Mouse (Mus musculus) liver, embryonic 15.5 days (tissue): ENCODE results near the gene Asb15. TPM values are rescaled to one million over a fixed set of nuclear protein-coding genes. Genes with fewer than 3 reads are reported as not detected.

ENCODE experiments used
- polyA plus RNA-seq: library from polyadenylated mRNA; unstranded; fragments of >200 nt; fragmentation: Nextera tagmentation; extraction: Ambion mirVana; gene quantifications from 2 replicates; pipeline ENCODE4 v1.2.1, GENCODE M21; 2015

Asb15 gene
- polyA plus RNA-seq, 1 experiment from 2014 or later: 0.02 TPM

Other genes with a start within 250 kb of the Asb15 start
- gene Iqub, start 13.1 kb upstream of the Asb15 start, polyA plus RNA-seq: not detected in 2 replicates
- gene Ndufa5, start 131 bp upstream of the Asb15 start, polyA plus RNA-seq: 148 and 181 TPM in 2 replicates
- 0.15 and 0.35 TPM in 2 replicates for gene Lmod2, start 69.6 kb downstream of the Asb15 start, polyA plus RNA-seq
- 22.8 and 25.0 TPM in 2 replicates for gene Wasl, start 136.9 kb downstream of the Asb15 start, polyA plus RNA-seq
- not detected in 2 replicates for gene Hyal6, start 205.1 kb downstream of the Asb15 start, polyA plus RNA-seq
- gene Hyal4, start 220.2 kb downstream of the Asb15 start, polyA plus RNA-seq: 0.03 TPM in 2 replicates